ENCODE assay signal across 8 mouse cellular contexts in genomic region chr2:101159276-101159675, GRCm38 (mm10).
A peak's percentile ranks its signal among the peaks of the same experiment; 100 is the strongest.
DNase-seq lines count a peak whose midpoint lies in the region; ATAC-seq and TF ChIP-seq lines count a peak whose summit lies in the region.
"Had no signal": no experiment of that assay in that cellular context is flagged by ENCODE, and none has a peak within 500 bp of the region (broad histone marks: within the 10 kb centered on the region; RNA-seq: fewer than 3 reads in every experiment).

No protein-coding gene starts in this region.

- ATAC-seq in intestine, postnatal 0 days: no peak
- no peak for ATAC-seq in intestine, embryonic 15.5 days

- H3K9ac ChIP-seq in intestine, postnatal 0 days (ENCODE audit: low read depth, low read length): no peak overlapping the region
- H3K9ac ChIP-seq in intestine, embryonic 15.5 days: no peak overlapping the region
- H3K9ac ChIP-seq: embryonic facial prominence, embryonic 12.5 days had no signal

- no peak overlapping the region for H3K4me2 ChIP-seq in intestine, postnatal 0 days (replicated peaks; ENCODE audit: low read depth)
- no peak overlapping the region for H3K4me2 ChIP-seq in intestine, embryonic 15.5 days (replicated peaks)
- H3K4me2 ChIP-seq: embryonic facial prominence, embryonic 12.5 days had no signal

- TF ChIP-seq CTCF in intestine, postnatal 0 days (IDR thresholded peaks at IDR 0.05; ENCODE audit: low read depth): peak; percentile 73

- H3K4me1 ChIP-seq in intestine, postnatal 0 days (replicated peaks; ENCODE audit: control insufficient read depth, insufficient read depth, low read length): no peaks in the 10 kb centered on the region
- no peaks in the 10 kb centered on the region for H3K4me1 ChIP-seq in intestine, embryonic 15.5 days (replicated peaks)
- H3K4me1 ChIP-seq: embryonic facial prominence, embryonic 12.5 days had no signal

- DNase-seq in 3T3-L1 (ENCODE audit: low read depth, low spot score) (peak; percentile 64), 416B (ENCODE audit: low read depth) (peak; percentile 44)
- DNase-seq in embryo, embryonic 11 days: peak; percentile 69
- DNase-seq in lung, postnatal 36 days: peak; percentile 25
- no peak for DNase-seq in urinary bladder, postnatal 4 days (ENCODE audit: low spot score in 2 of 2)

- no peaks in the 10 kb centered on the region for H3K27me3 ChIP-seq in intestine, postnatal 0 days (replicated peaks; ENCODE audit: control insufficient read depth, insufficient read depth, low read length)
- no peaks in the 10 kb centered on the region for H3K27me3 ChIP-seq in intestine, embryonic 15.5 days (replicated peaks)
- H3K27me3 ChIP-seq: embryonic facial prominence, embryonic 12.5 days had no signal

- WGBS in intestine, postnatal 0 days: 23% methylated on average over 4 of the region's 4 CpGs
- 25% methylated on average over 4 of the region's 4 CpGs for WGBS in intestine, embryonic 15.5 days

- no peak overlapping the region for H3K27ac ChIP-seq in intestine, postnatal 0 days (ENCODE audit: low read depth, low read length)
- no peak overlapping the region for H3K27ac ChIP-seq in intestine, embryonic 15.5 days
- H3K27ac ChIP-seq: embryonic facial prominence, embryonic 12.5 days had no signal

- H3K9me3 ChIP-seq in intestine, postnatal 0 days (ENCODE audit: control insufficient read depth): no peaks in the 10 kb centered on the region
- H3K9me3 ChIP-seq in intestine, embryonic 15.5 days: no peaks in the 10 kb centered on the region
- H3K9me3 ChIP-seq: embryonic facial prominence, embryonic 12.5 days had no signal

- no peaks in the 10 kb centered on the region for H3K36me3 ChIP-seq in intestine, postnatal 0 days (ENCODE audit: control insufficient read depth, insufficient read depth)
- no peaks in the 10 kb centered on the region for H3K36me3 ChIP-seq in intestine, embryonic 15.5 days
- H3K36me3 ChIP-seq: embryonic facial prominence, embryonic 12.5 days had no signal

- no peak overlapping the region for H3K4me3 ChIP-seq in intestine, postnatal 0 days (ENCODE audit: low read depth, low read length)
- H3K4me3 ChIP-seq in intestine, embryonic 15.5 days (replicated peaks): no peak overlapping the region
- H3K4me3 ChIP-seq: embryonic facial prominence, embryonic 12.5 days had no signal

Comparison
In these comparisons a context has a peak if more than half of its experiments do, and no peak if none do; other contexts are left out.
1. DNase-seq: peak in 3T3-L1 (single experiment), 416B (single experiment), embryo, embryonic 11 days (single experiment) and lung, postnatal 36 days (single experiment); none in urinary bladder, postnatal 4 days (0 of 2).